Mouse (Mus musculus) spleen, postnatal 10 days (tissue): ENCODE data around the gene Ppip5k2.

Experiments used
- DNase-seq, 2 experiments: peaks; one replicate each; pipeline ENCODE4 v3.0.0; 2021 to 2022; ENCODE audit warnings: low spot score in 2 of 2

Gene Ppip5k2

DNA sequence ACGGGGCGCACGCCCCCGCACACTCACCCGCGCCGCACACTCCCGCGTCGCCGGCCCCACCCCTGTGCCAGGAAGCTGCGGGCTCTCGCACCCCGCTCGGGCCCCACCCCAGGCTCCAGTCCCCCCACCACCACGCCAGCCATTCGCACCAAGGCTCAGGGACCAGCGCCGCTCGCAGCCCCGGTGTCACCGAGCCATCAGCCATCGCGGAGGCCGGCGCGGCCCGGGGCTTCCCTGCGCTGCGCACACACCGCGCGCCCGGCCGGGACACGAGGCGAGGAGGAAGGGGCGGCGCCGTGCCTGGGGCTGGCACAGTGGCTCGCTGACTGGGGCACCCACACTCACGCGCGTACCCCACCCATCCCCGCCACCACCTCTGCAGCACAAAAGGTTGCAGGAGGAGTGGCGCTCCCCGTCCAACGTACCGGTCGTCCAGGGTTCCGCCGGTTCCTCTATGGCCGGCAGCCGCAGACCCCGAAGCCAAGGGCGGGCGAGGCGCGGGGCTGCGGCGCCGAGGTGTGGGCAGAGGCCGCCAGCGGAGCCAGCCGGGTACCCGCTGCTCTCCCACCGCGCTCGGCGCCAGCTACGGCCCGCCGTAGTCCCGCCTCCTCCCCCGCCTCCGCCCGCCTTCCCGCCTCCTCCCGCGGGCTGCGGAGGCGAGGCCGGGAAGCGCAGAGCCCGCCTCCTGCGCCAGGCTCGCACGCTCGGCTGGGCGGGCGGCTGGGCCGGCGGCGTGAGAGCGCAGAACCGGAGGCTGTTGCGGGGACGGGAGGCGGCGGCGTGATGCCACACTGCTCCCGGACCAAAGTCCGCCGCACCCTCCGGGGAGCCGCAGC, 108.6 kb downstream of the Ppip5k2 start, which contains the start of gene D1Ertd622e:
Gene D1Ertd622e (minus strand): TSS at position 669 of the 836 bp plus-strand sequence.
- peak; percentile 80 for DNase-seq

DNA sequence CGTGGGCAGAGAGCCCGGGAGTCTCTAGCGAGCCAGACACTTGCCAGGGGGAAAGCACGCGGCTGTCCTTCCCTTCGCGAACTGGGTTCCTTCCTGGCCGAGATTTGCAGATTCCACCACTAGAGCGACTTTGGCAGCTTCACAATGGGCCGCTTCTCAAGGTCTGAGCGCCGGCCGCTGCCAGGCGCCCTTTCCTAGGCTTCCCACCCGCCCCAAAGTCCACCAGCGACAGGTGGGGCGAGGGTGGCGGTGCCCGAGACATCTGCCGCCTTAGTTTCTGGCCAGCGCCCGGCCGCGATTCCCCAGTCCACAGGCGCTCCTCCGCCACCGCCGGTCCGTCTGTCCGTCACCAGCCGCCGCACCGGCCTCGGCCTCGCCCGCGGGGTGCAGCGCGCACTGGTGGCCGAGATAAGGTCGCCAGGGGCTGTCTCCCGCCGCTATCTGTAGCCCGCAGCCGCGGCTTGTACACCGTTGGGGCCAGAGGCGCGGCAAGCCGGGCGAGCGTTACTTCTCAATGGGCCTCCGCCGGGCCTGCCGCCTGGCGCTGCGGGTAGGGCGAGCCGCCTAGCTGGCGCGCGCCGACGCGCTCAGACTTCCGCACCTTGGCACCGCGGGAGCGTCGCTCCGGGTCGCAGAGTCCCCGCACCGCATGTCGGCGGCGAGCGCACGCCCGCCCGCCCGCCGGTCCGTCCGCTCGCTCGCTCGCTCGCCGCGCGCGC, 109.4 kb downstream of the Ppip5k2 start:
- DNase-seq, result peak; percentile 87 to 93

GRCm38 (mm10) chr1:97659405-97659804, 110.8 kb downstream of the Ppip5k2 start:
- peak in 1 of 2 experiments; percentile 32 for DNase-seq

- DNase-seq, result no peak
Observed at GRCm38 (mm10) chr1:97657786-97658185, 112.4 kb downstream of the Ppip5k2 start.

DNA sequence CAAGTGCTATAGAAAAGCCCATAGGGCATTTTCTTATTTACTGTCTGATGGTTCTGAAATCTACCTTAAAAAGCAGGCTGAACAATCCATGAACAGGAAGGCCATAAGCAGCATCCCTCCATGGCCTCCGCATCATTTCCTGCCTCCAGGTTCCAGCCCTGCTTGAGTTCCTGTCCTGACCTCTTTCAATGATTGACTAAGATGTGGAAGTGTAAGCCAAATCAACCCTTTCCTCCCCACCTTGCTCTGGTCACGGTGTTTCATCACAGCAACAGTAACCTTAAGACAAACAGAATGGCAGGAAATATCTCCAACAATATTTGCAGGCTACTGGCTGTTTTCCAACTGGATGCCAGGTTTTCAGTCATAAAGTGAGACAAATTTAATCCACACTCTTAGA, 113.0 kb downstream of the Ppip5k2 start:
- no peak for DNase-seq
